Mouse (Mus musculus) urinary bladder, postnatal 0 days (tissue): Measurements from ENCODE around the gene Chmp5. TPM values are rescaled to one million over a fixed set of nuclear protein-coding genes. Genes with fewer than 3 reads are reported as not detected.

Source experiments
- microRNA-seq: library from miRNA; unstranded; fragments of <30 nt; microRNA quantifications from one replicate; pipeline ENCODE4, GENCODE M21; 2016
- polyA plus RNA-seq: library from polyadenylated mRNA; unstranded; fragments of >200 nt; fragmentation: Nextera tagmentation; extraction: Ambion mirVana; gene quantifications from 2 replicates; pipeline ENCODE4 v1.2.1, GENCODE M21; 2015

The Chmp5 gene
- 105 and 114 TPM in 2 replicates for polyA plus RNA-seq

GRCm38 (mm10) chr4:40948160-40948708 lies at the start of gene Chmp5, which contains the start of gene Bag1:
TSS of gene Chmp5 (plus strand) at chr4:40948407.
TSS of gene Bag1 (minus strand) at chr4:40948294.

GRCm38 (mm10) chr4:40919785-40920184 lies 28.4 kb upstream of the Chmp5 start, which contains the start of gene Spink4:
TSS of gene Spink4 (plus strand) at chr4:40920052.

GRCm38 (mm10) chr4:40970842-40971701 lies 22.9 kb downstream of the Chmp5 start, which contains the start of gene Nfx1:
TSS of gene Nfx1 (plus strand) at chr4:40970906.

Small RNA genes lying within 50 kb of the gene (microRNA-seq; reads per million reads assigned to microRNA genes)
- gene Mir3094: 2.2 reads per million

Other genes with a start within 250 kb of the Chmp5 start
- gene Aptx, start 245.2 kb upstream of the Chmp5 start, polyA plus RNA-seq: 22.9 and 23.0 TPM in 2 replicates
- 214 and 256 TPM in 2 replicates for gene Dnaja1, start 226.3 kb upstream of the Chmp5 start, polyA plus RNA-seq
- 91.2 and 91.9 TPM in 2 replicates for gene Smu1, start 190.5 kb upstream of the Chmp5 start, polyA plus RNA-seq
- gene B4galt1, start 94.4 kb upstream of the Chmp5 start, polyA plus RNA-seq: 48.2 and 54.0 TPM in 2 replicates
- not detected in 2 replicates for gene Spink4, start 28.4 kb upstream of the Chmp5 start, polyA plus RNA-seq
- gene Bag1, start 113 bp upstream of the Chmp5 start, polyA plus RNA-seq: 203 and 224 TPM in 2 replicates
- gene Nfx1, start 22.5 kb downstream of the Chmp5 start, polyA plus RNA-seq: 31.7 and 34.0 TPM in 2 replicates
- 1.9 and 2.2 TPM in 2 replicates for gene Aqp7, start 99.7 kb downstream of the Chmp5 start, polyA plus RNA-seq
- 106 and 129 TPM in 2 replicates for gene Aqp3, start 149.8 kb downstream of the Chmp5 start, polyA plus RNA-seq
- gene Nol6, start 176.0 kb downstream of the Chmp5 start, polyA plus RNA-seq: 13.0 and 13.2 TPM in 2 replicates
- 69.6 and 75.9 TPM in 2 replicates for gene Ube2r2, start 187.3 kb downstream of the Chmp5 start, polyA plus RNA-seq